Mouse (Mus musculus) bone marrow, adult 2 months (tissue): ENCODE data around the gene 4930556J24Rik.

ENCODE experiments used
- CTCF ChIP-seq: fragments of 200-500 bp; IDR thresholded peaks from 2 replicates; pipeline ENCODE4 v1.5.1; 2011; ENCODE audit warnings: low read length, control low read depth; ENCODE audit not compliant: control insufficient read depth, insufficient read depth
- POLR2A ChIP-seq: fragments of 200-500 bp; IDR thresholded peaks from 2 replicates; pipeline ENCODE4 v1.6.1; 2011; ENCODE audit warnings: low read depth, mild to moderate bottlenecking, control low read depth, low read length, borderline replicate concordance; ENCODE audit not compliant: control insufficient read depth

GRCm38 (mm10) chr11:3922115-3922514 is 54.5 kb downstream of the 4930556J24Rik start:
- TF ChIP-seq CTCF = no peak
- TF ChIP-seq POLR2A = no peak
